Mouse (Mus musculus): ENCODE results near the gene Pitpnm1.

The Pitpnm1 gene

GRCm38 (mm10) chr19:4139446-4139845 is 39.6 kb downstream of the Pitpnm1 start, which contains the start of gene Gpr152:
TSS of gene Gpr152 (plus strand) at chr19:4139787.
- no peak for DNase-seq (ENCODE audit: low spot score in 2 of 2)

- DNase-seq (ENCODE audit: low spot score in 2 of 2), result no peak
These were observed 40.3 kb downstream of the Pitpnm1 start for GRCm38 (mm10) chr19:4140147-4140546.

GRCm38 (mm10) chr19:4142416-4143173 is 42.8 kb downstream of the Pitpnm1 start:
- no peak for DNase-seq (ENCODE audit: low spot score in 2 of 2)

- no peak for DNase-seq (ENCODE audit: low spot score in 2 of 2)
These were observed 44.0 kb downstream of the Pitpnm1 start, which contains the start of gene Cabp4 for GRCm38 (mm10) chr19:4143759-4144268. TSS of gene Cabp4 (minus strand) at chr19:4144033.

GRCm38 (mm10) chr19:4144550-4145498 is 45.0 kb downstream of the Pitpnm1 start:
- DNase-seq (ENCODE audit: low spot score in 2 of 2), result no peak

GRCm38 (mm10) chr19:4145936-4146335 is 46.1 kb downstream of the Pitpnm1 start:
- DNase-seq (ENCODE audit: low spot score in 2 of 2), result no peak

- DNase-seq (ENCODE audit: low spot score in 2 of 2), result no peak
These were observed 46.7 kb downstream of the Pitpnm1 start for GRCm38 (mm10) chr19:4146366-4147021.

- DNase-seq (ENCODE audit: low spot score in 2 of 2), result no peak
These were observed 47.2 kb downstream of the Pitpnm1 start for GRCm38 (mm10) chr19:4147022-4147405.

- DNase-seq (ENCODE audit: low spot score in 2 of 2), result no peak
These were observed 48.1 kb downstream of the Pitpnm1 start for GRCm38 (mm10) chr19:4147782-4148490.

GRCm38 (mm10) chr19:4148491-4148806 is 48.7 kb downstream of the Pitpnm1 start, which contains the start of gene Coro1b:
TSS of gene Coro1b (plus strand) at chr19:4148619.
- peak; percentile 96 to 98 for DNase-seq (ENCODE audit: low spot score in 2 of 2)

- DNase-seq (ENCODE audit: low spot score in 2 of 2), result no peak
These were observed 49.0 kb downstream of the Pitpnm1 start for GRCm38 (mm10) chr19:4148819-4149218.

GRCm38 (mm10) chr19:4149283-4149682 is 49.5 kb downstream of the Pitpnm1 start:
- no peak for DNase-seq (ENCODE audit: low spot score in 2 of 2)

GRCm38 (mm10) chr19:4149764-4150461 is 50.1 kb downstream of the Pitpnm1 start:
- no peak for DNase-seq (ENCODE audit: low spot score in 2 of 2)

- DNase-seq (ENCODE audit: low spot score in 2 of 2), result no peak
These were observed 51.0 kb downstream of the Pitpnm1 start for GRCm38 (mm10) chr19:4150567-4151487.

GRCm38 (mm10) chr19:4151488-4151860 is 51.7 kb downstream of the Pitpnm1 start:
- DNase-seq (ENCODE audit: low spot score in 2 of 2), result no peak

- DNase-seq (ENCODE audit: low spot score in 2 of 2), result no peak
These were observed 52.1 kb downstream of the Pitpnm1 start for GRCm38 (mm10) chr19:4151898-4152297.

GRCm38 (mm10) chr19:4152445-4153231 is 52.8 kb downstream of the Pitpnm1 start:
- no peak for DNase-seq (ENCODE audit: low spot score in 2 of 2)

GRCm38 (mm10) chr19:4153232-4153654 is 53.4 kb downstream of the Pitpnm1 start, which contains the start of gene Ptprcap:
TSS of gene Ptprcap (plus strand) at chr19:4153604.
- no peak for DNase-seq (ENCODE audit: low spot score in 2 of 2)

All from urinary bladder, postnatal 4 days (tissue).